Mouse (Mus musculus) embryonic fibroblast, embryonic 13.5 days (primary cell): Measurements from ENCODE around the gene Tgm1.

Experiments used
- CTCF ChIP-seq: IDR thresholded peaks from 2 replicates; pipeline ENCODE4 v1.5.1; 2011; ENCODE audit warnings: mild to moderate bottlenecking, control low read depth, low read length, moderate library complexity, borderline replicate concordance; ENCODE audit not compliant: insufficient read depth
- POLR2A ChIP-seq: IDR thresholded peaks from 2 replicates; pipeline ENCODE4 v1.6.1; 2011; ENCODE audit warnings: low read depth, mild to moderate bottlenecking, control low read depth, low read length, moderate library complexity

GRCm38 (mm10) chr14:55758363-55758784 lies 44.6 kb upstream of the Tgm1 start, which contains the start of gene Cideb:
- TF ChIP-seq POLR2A (no peak), CTCF (peak; percentile 19; the same call in 1 of the 2 replicates)
